Mouse (Mus musculus) activated CD4-positive, CD25-positive, alpha-beta regulatory T cell, adult 4 months (primary cell): ENCODE results near the gene Rps21. TPM values are rescaled to one million over a fixed set of nuclear protein-coding genes. Genes with fewer than 3 reads are reported as not detected.
A peak's percentile ranks its signal among the peaks of the same experiment; 100 is the strongest.

Experiments used
- ATAC-seq: one replicate; pipeline ENCODE4 v1.8.0; 2017
- polyA plus RNA-seq, 2 experiments: library from polyadenylated mRNA; unstranded; fragments of 100-300 nt; shearing (Covaris generic); gene quantifications; one replicate each; pipeline ENCODE4 v1.2.1; 2017

The Rps21 gene
- polyA plus RNA-seq, 2 experiments from 2014 or later = 1,181 to 1,680 TPM

DNA sequence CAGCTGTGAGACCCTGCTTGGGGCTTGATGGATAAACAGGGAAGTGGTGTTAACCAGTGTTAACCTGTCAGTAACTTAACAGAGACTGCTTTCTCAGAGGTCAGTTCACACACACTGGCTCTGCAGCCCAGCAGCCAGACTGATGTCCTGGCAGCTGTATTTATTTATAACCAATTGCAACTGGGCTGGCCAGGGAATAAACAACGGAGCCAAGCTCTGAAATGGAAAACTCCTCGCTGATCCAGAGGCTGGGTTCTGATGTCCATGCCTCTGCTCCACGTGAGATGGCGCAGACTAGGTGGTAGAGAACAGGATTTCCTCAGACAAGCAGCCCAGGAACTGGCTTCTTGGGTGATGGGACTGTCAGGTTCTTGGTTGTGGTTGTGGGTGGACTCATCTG lies 34.8 kb downstream of the Rps21 start:
- ATAC-seq = no peak

DNA sequence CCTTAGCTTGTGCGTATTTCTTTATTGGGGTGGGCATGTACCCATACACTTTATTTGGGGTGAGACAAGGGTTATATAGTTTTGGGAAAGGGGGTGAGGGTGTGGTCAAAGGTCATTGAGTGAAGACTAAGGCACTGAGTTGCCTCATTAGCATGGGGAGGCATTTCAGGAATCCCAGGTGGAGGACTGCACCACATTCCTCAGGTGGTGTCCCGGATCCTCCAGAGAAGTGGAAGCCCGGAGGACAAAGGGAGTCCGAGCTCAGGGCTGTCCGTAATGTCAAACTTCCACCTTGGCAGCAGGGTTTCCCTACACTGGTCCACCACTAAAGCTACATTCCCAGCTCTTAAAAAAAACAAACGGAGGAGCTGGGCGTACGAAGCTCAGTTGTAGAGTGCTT lies 35.7 kb downstream of the Rps21 start:
- no peak for ATAC-seq

DNA sequence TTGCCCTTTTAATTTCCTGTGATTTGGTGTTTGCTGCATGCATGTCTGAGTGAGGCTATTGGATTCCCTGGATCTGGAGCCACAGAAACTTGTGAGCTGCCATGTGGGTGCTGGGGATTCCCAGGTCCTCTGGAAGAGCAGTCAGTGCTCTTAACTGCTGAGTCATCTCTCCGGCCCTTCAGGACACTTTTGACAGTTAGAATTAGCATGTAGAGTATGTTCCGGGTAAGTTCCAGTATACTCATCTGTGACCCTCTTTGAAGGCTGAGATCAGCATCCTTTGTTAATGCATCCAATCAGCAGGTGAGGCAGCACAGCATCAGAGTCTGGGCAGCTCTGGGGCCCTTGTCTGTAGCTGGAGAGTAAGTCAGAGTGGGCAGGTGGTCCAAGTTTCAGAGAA lies 43.1 kb downstream of the Rps21 start:
- ATAC-seq = no peak

DNA sequence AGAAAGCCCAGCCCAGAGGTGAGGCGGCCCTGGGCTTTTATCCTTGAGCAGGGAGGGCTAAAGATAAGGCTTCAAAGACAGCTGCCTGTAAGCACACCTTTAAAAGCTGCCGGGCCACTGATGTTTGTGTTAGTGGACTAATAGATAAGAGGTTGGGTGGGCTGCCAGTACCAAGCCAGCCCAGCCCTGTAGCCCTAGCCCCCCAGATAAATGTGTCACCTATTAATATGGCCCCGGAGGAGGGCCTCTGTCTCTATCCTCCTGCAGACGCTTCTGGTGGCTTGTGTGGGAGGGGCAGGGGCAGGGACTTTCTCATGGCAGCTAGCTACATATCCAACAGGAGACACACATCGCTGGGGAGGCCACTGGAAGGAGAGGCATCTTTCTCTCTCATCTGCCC lies 43.6 kb downstream of the Rps21 start:
- ATAC-seq = no peak

DNA sequence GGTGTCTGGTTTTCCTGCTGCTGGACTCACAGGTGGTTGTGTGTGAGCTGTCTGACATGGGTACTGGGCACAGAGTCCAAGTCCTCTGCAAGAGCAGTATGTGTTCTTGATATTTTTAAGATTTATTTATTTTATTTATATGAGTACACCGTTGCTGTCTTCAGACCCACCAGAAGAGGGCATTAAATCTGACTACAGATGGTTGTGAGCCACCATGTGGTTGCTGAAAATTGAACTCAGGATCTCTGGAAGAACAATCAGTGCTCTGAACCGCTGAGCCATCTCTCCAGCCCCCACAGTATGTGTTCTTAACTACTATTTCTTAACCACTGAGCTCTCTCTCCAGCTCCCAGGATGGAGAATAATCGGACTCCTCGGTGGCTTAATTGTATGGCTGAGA lies 45.0 kb downstream of the Rps21 start:
- no peak for ATAC-seq

DNA sequence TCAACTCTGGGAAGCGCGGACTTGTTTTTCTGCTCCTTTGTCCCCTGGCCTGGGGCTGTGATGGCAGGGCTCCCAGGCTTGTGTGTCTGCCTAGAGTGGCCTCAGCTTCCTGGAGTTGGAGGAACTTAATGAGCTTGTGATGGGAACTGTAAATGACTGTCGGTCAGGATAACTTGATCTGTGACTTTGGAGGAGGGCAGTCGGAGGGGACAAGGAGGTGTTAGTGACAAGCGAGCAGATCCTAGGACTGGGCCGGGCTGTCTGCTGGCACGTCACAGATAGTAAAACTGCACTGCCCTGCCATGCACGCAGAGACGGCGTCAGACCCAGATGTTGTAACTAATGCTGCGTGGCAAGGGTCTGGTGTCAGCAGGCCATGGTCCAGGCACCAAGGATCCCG lies 46.3 kb downstream of the Rps21 start:
- ATAC-seq = no peak

DNA sequence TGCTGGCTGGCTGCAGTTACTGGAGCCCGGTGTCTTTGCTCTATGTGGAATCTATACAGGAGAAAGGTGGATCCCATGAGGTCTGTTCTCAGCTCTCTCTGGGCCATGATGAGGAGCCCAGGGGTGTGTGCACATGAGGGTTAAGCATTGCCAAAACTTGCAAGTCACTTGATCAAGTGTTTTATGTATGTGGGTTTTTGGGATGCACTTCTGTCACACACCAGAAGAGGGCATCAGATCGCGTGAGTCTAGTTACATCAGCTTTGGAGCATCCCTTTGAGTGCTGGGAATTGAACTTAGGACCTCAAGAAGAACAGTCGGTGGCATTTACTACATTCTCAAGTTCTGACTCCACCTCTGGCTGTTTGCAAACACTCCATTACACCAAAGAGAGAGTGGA lies 47.4 kb downstream of the Rps21 start:
- no peak for ATAC-seq

DNA sequence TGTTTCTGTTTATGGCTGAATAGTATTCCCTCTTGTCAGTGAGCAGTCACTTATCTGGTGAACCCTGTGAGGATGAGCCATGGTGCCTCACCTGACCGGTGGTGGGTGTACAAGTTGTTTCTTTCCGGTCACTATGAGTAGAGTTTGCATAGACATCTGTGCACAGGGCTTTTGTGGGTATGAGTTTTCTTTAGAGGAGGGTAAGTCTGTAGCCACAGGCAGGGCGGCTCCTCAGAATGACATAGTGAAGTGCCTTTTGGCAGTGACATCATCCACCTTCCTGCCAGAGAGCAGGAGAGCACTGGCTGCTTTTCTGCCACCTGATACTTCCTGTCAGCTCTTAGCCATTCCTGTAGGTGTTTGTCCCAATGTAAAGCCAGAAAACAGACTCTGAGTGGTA lies 48.3 kb downstream of the Rps21 start:
- peak; percentile 93 for ATAC-seq

DNA sequence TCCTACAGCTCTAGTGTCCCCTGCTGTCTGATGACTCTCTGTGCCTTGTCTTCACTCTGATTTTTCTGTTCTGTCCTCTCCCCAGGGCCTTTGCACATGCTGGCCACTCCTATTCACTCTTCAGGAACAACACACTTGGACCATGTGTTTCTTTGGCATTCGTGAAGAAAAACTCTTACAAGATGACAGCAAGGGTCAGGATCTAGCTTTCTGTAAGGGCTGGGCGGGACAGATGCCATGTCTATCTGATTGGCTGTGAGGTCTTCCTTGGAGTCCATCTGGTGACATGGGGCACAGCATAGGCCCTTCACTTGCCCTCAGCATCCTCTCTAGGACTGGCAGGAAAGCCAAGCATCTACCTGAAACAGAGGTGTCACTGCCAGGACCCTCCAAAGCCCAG lies 48.8 kb downstream of the Rps21 start:
- ATAC-seq = no peak

DNA sequence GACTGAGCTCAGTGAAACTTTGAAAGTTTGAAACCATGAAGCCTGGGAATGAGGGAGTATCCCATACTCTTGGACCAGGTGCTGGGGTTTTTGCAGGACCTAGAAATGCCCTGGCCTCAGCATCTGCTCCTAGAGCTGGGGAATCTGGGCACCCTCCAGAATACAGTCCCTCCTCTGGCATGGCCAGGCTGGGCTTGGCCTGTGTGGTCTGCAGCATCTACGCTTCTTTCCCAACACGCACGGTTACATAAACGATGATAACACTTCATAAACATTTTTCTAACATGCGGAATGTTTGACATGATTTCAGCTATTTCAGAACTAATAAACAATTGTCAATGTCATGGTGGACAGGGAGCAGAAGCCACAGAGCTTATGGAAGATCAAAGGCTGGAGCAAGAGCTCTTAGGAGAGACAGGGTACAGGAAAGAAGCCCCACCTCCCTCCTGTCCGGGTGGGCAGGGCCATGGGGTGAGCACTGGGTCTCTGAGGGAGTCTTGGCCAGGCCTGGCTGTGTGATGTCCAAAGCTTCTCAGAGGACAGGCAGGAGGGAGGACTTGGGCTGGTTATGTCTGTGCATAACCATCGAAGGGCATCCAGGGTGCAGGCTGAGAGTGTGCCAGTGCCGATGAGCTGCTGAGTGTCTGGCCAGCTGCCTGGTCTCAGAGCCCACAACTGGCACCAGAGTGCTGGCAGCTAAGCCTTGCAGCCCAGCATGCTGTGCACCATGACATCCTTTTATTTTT lies 49.4 kb downstream of the Rps21 start:
- ATAC-seq = no peak

DNA sequence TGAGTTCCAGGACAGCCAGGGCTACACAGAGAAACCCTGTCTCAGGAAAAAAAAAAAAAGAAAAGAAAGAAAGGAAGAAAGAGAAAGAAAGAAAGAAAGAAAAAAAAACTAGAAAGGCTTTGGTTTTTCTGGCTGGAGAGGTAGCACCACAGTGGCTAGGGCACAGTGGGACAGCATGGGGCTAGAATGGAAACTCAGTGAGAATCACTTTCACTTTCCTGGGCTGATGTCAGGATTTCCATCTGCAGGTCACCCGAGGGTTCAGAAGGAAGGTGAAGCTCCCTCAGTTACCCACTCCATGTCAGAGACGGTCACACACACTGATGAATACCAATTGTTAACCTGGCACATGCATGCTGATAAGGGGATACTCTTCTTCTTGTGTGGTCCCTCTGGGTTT lies 50.5 kb downstream of the Rps21 start:
- ATAC-seq = no peak

Other genes starting within 250 kb of the Rps21 start
- 1 to 10 TPM; 3.3 to 4.1 TPM for gene Lsm14b, start 232.4 kb upstream of the Rps21 start, polyA plus RNA-seq
- gene Psma7, start 214.9 kb upstream of the Rps21 start, polyA plus RNA-seq = 100 to 1,000 TPM; 466 to 511 TPM
- under 1 TPM; 0.87 to 0.99 TPM for gene Ss18l1, start 214.9 kb upstream of the Rps21 start, polyA plus RNA-seq
- gene Mtg2, start 186.8 kb upstream of the Rps21 start, polyA plus RNA-seq = 10 to 100 TPM; 27.0 to 39.1 TPM
- not detected for gene Hrh3, start 152.9 kb upstream of the Rps21 start, polyA plus RNA-seq
- gene Osbpl2, start 138.1 kb upstream of the Rps21 start, polyA plus RNA-seq = 10 to 100 TPM; 19.3 to 21.4 TPM
- 100 to 1,000 TPM in 1 of 2 experiments, 10 to 100 TPM in 1; 87.7 to 113 TPM for gene Adrm1, start 85.9 kb upstream of the Rps21 start, polyA plus RNA-seq
- gene Lama5, start 31.5 kb upstream of the Rps21 start, polyA plus RNA-seq = under 1 TPM; 0.28 to 0.59 TPM
- gene Cables2, start 16.1 kb downstream of the Rps21 start, polyA plus RNA-seq = 1 to 10 TPM; 5.9 to 7.2 TPM
- gene Rbbp8nl, start 32.5 kb downstream of the Rps21 start, polyA plus RNA-seq = not detected
- gene Gata5, start 77.3 kb downstream of the Rps21 start, polyA plus RNA-seq = not detected
- 1 to 10 TPM; 1.3 to 3.0 TPM for gene Slco4a1, start 198.9 kb downstream of the Rps21 start, polyA plus RNA-seq
- gene Ntsr1, start 242.6 kb downstream of the Rps21 start, polyA plus RNA-seq = not detected